Mouse (Mus musculus): ENCODE measurements around the gene Gm17374. TPM values are rescaled to one million over a fixed set of nuclear protein-coding genes. Genes with fewer than 3 reads are reported as not detected.

The Gm17374 gene
- total and polyA plus RNA-seq, 3 experiments = not detected

- H3K27me3 ChIP-seq (replicated peaks) = no peaks in the 10 kb centered on the region
- TF ChIP-seq JUND (conservative IDR thresholded peaks at IDR 0.05; ENCODE audit: low read depth, low read length) (no peak), POLR2AphosphoS2 (IDR thresholded peaks at IDR 0.05; ENCODE audit: low read depth, low read length) (no peak), ZNF384 (IDR thresholded peaks at IDR 0.05; ENCODE audit: low read depth, low read length) (no peak), GABPA (IDR thresholded peaks at IDR 0.05; ENCODE audit: insufficient replicate concordance, low read depth, low read length) (no peak), ZC3H11A (IDR thresholded peaks at IDR 0.05; ENCODE audit: low read depth, low read length) (no peak), SMC3 (IDR thresholded peaks at IDR 0.05; ENCODE audit: low read depth, low read length) (no peak), NELFE (IDR thresholded peaks at IDR 0.05; ENCODE audit: low read depth, low read length) (no peak), MAZ (IDR thresholded peaks at IDR 0.05; ENCODE audit: low read depth, low read length) (no peak), MEF2A (IDR thresholded peaks at IDR 0.05; ENCODE audit: borderline replicate concordance, low read depth, low read length) (no peak), IRF4 (IDR thresholded peaks at IDR 0.05; ENCODE audit: low read depth, low read length) (no peak), MAX (IDR thresholded peaks at IDR 0.05; ENCODE audit: low read length) (no peak)
- no peaks in the 10 kb centered on the region for H3K9me3 ChIP-seq (replicated peaks; ENCODE audit: low read length)
- H3K4me3 ChIP-seq (replicated peaks in 1 of 3; ENCODE audit: low read depth in 2 of 3, low read length in 2 of 3, poor library complexity in 1 of 3) = no peak overlapping the region
- DNase-seq (ENCODE audit: extremely low read depth) = no peak
- no peaks in the 10 kb centered on the region for H3K79me2 ChIP-seq (replicated peaks; ENCODE audit: control insufficient read depth, extremely low read depth, insufficient read depth, poor library complexity, severe bottlenecking)
- in situ Hi-C loops (cut with MboI; ENCODE audit: low pct_ligation_motif_present, low pct_unique_long_range_greater_than_20kb, low sequenced_read_pairs) (no loop called here), dilution Hi-C loops (cut with MboI; ENCODE audit: extremely low pct_ligation_motif_present, extremely low pct_unique_long_range_greater_than_20kb, low sequenced_read_pairs) (no loop called here)
- no peaks in the 10 kb centered on the region for H3K4me1 ChIP-seq (ENCODE audit: control insufficient read depth in 1 of 2, insufficient read depth in 2 of 2)
- H3K36me3 ChIP-seq (replicated peaks in 1 of 2; ENCODE audit: control insufficient read depth in 1 of 2, insufficient read depth in 1 of 2, low read length in 1 of 2) = peaks cover 16 to 78% of the 10 kb centered on the region in 2 experiments
- H3K27ac ChIP-seq (ENCODE audit: insufficient read depth, low read depth) = no peak overlapping the region
- no peak overlapping the region for H3K9ac ChIP-seq (ENCODE audit: insufficient read depth, low read depth)
- no peak overlapping the region for H3K4me2 ChIP-seq (ENCODE audit: insufficient read depth, low read depth, poor library complexity, severe bottlenecking)
These were observed 50.7 kb downstream of the Gm17374 start for GRCm38 (mm10) chr2:140202573-140202972.

Other genes with a start within 250 kb of the Gm17374 start
- gene Tasp1, start 85.2 kb upstream of the Gm17374 start, total RNA-seq (2012; rRNA removed) = 28.9 and 30.6 TPM in 2 replicates
- gene Tasp1, start 85.2 kb upstream of the Gm17374 start, total RNA-seq (2014; rRNA removed) = 64.5 and 75.2 TPM in 2 replicates
- gene Tasp1, start 85.2 kb upstream of the Gm17374 start, polyA plus RNA-seq (2012; ENCODE audit: insufficient read length, low read depth) = 28.8 and 30.5 TPM in 2 replicates
- gene Esf1, start 18.5 kb downstream of the Gm17374 start, total RNA-seq (2012; rRNA removed) = 27.3 and 30.8 TPM in 2 replicates
- gene Esf1, start 18.5 kb downstream of the Gm17374 start, total RNA-seq (2014; rRNA removed) = 41.8 and 50.0 TPM in 2 replicates
- 72.7 and 73.2 TPM in 2 replicates for gene Esf1, start 18.5 kb downstream of the Gm17374 start, polyA plus RNA-seq (2012; ENCODE audit: insufficient read length, low read depth)
- gene Ndufaf5, start 18.6 kb downstream of the Gm17374 start, total RNA-seq (2012; rRNA removed) = 19.3 and 26.4 TPM in 2 replicates
- 39.5 and 40.5 TPM in 2 replicates for gene Ndufaf5, start 18.6 kb downstream of the Gm17374 start, total RNA-seq (2014; rRNA removed)
- gene Ndufaf5, start 18.6 kb downstream of the Gm17374 start, polyA plus RNA-seq (2012; ENCODE audit: insufficient read length, low read depth) = 21.1 and 23.3 TPM in 2 replicates
- not detected in 2 replicates for gene Sel1l2, start 237.7 kb downstream of the Gm17374 start, total RNA-seq (2012; rRNA removed)
- not detected in 2 replicates for gene Sel1l2, start 237.7 kb downstream of the Gm17374 start, total RNA-seq (2014; rRNA removed)
- not detected in 2 replicates for gene Sel1l2, start 237.7 kb downstream of the Gm17374 start, polyA plus RNA-seq (2012; ENCODE audit: insufficient read length, low read depth)
- gene Macrod2, start 243.3 kb downstream of the Gm17374 start, total RNA-seq (2012; rRNA removed) = not detected in 2 replicates
- gene Macrod2, start 243.3 kb downstream of the Gm17374 start, total RNA-seq (2014; rRNA removed) = not detected in 2 replicates
- gene Macrod2, start 243.3 kb downstream of the Gm17374 start, polyA plus RNA-seq (2012; ENCODE audit: insufficient read length, low read depth) = not detected in 2 replicates

Measured in CH12.LX (cell line).